Mouse (Mus musculus) urinary bladder, postnatal 14 days (tissue): ENCODE results near the gene Gnb1.
"Not testable (repeated sequence)": the region's sequence is repeated elsewhere in the genome, so short reads cannot be mapped to it uniquely, and the experiment has no call there.

ENCODE experiments used
- DNase-seq: peaks from one replicate; pipeline ENCODE4 v3.0.0; 2021; ENCODE audit warnings: low spot score

The Gnb1 gene

DNA sequence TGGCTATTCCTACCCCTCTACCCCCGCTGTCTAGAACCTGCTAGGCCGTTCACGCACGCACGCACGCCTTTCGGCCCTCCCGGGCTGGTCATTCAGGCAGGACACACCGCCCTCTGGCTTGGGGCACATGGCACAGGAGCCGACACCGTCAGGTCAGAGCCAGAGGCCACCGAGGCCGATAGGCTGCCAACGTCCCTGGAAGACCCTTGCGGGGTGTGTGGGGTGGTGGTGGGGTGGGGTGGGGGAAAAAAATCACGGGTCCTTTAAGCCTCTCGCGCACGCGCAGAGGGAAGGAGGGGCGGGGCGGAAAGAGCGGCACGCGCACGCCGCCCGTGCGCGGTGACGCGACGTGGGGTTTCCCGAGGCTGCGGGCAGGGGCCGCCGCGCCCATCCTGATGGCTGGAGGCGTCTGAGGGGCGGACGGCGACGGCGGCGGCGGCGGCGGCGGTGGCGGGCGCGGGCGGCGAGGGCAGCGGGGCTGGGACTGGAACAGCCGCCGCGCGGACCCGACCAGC, at the start of gene Gnb1:
Gene Gnb1, plus strand, starts transcription at position 372 of the 515 bp plus-strand sequence.
- DNase-seq = peak; percentile 96

DNA sequence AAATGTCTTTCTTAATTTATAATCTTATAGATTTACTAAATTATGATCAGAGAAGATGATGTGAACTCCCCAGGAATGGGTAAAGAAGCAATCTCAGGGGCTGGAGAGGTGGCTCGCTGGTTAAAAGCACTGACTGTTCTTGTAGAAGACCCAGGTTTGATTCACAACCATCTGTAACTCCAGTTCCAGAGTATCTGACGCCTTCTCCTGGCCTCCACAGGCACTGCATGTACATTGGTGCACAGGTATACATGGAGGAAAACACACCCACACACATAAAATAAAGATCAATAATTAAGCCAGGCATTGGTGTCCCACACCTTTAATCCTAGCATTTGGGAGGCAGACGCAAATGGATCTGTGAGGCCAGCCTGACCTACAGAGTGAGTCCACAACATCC, 48.4 kb upstream of the Gnb1 start:
- no peak for DNase-seq

DNA sequence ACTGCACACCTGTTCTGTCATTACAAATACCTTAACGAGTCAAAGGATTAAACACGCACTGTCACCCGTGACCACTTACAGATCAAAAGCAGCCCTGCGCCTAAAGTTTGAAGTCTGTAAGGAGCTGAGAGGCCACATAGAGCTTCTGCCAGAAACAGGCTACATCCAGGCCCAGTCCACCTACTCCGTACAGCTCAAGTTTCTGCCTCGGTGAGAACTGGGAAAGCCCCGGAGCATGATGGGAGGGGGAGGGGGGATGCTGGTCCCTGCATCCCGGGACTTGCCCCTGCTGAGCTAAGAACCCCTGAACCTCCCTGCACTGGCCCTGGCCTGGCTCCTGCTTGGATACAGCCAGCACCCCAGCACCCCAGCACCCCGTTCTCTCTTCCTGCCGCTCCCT, 39.6 kb upstream of the Gnb1 start:
- DNase-seq = no peak

DNA sequence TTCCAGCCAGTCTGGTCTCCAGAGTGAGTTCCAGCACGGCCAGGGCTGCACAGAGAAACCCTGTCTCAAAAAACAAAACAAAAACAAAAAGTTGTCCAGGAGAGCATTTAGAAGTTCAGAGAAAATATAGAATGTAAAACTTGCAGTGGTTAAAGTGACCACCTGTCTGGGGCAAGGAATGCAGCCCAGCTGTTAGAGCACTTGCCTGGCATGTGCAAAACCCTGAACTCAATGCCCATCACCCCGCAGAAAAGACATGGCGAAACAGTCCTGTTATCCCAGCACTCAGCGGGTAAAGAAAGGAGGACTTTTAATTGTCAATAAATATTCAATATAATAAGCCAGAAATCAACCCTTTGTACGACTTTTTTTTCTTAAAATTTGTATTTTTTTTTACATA, 32.6 kb upstream of the Gnb1 start:
- DNase-seq = no peak

DNA sequence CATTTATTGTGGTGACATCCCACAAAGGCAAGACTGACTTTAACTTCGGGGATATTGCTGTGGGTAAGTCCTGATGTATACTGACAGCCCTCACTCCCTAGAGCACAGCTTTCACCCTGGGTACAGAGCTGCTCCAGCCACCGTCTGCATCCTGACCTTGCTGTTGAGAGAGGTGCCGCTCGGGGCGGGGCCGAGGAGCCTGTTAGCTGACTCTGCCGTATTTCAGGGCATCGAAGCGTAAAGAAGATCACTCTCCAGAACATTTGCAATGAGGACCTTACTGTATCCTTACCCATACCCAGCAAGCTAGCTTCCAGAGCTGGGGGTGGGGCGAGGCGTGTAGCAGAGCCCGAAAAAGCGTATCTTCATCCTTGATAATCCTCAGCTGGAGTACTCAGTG, 28.1 kb upstream of the Gnb1 start:
- no peak for DNase-seq

DNA sequence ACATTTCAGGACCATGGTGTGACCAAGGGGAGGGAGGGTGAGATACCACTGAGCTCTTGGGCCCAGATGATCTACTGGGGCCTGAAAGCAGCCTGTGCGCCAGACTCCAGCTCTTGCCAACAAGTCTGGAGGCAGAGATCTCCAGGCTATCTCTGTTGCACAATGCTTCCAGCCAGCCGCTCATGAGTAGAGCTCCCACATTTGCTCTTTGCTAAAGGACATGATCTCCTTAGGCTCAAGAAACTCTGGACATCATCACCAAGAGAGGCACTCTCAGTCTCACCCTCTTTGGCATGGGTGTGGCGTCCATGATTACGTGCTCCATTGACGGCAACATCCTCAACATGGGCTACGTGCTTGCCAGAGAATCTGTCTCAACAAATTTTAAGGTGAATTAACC, 27.6 kb upstream of the Gnb1 start:
- no peak for DNase-seq

DNA sequence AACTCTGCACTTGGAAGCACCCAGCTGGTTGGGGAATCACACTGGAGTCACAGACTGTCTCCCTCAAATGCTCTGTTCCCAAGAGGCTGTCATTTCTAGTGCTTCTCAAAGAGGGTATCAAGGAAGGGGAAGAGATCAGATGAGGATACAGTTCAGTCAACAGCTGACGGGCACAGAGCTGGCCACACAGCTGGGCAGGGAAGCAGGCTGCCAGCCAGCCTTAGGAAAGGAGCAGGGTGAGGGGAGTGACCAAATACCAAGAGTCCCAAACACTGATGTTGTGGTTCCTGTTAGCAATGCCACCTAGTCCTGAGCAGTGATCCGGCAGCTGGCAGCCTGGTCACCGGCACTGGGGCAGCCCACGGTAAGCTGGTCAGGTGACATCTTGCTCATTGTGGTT, 27.1 kb upstream of the Gnb1 start:
- no peak for DNase-seq

DNA sequence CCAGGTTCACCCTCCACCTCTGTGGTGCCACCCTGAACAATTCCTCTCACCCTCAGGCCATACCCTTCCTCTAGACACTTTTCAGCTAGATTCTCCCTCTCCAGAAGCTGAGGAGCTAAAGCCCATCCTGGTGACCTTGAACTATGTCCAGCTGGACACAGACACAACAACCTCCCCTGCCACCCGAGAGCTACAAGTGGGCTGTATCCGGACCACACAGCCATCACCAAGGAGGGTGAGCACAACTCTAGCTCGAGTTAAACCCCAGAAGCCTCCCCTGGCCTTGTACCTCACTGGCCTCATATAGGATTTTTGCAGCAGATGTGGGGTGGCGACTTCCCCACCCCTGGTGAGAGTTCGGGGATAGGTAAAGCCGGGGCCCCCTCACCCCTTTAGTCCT, 25.6 kb upstream of the Gnb1 start:
- no peak for DNase-seq

DNA sequence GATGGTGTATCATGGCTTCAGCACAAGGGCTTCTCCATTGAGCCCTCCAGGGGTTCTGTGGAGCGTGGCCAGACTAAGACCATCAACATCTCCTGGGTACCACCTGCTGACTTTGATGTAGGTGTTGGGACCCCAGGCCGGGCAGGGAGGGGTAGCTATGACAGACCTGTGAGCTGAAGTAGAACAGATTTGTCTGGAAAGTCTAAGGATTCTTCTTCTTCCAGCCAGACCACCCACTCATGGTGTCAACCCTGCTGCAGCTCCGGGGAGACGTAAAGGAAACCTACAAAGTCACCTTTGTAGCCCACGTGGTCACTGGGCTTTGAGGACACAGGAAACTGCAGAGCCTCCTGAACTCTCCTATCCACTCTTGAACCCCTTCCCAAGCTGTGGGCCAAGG, 25.1 kb upstream of the Gnb1 start:
- no peak for DNase-seq

DNA sequence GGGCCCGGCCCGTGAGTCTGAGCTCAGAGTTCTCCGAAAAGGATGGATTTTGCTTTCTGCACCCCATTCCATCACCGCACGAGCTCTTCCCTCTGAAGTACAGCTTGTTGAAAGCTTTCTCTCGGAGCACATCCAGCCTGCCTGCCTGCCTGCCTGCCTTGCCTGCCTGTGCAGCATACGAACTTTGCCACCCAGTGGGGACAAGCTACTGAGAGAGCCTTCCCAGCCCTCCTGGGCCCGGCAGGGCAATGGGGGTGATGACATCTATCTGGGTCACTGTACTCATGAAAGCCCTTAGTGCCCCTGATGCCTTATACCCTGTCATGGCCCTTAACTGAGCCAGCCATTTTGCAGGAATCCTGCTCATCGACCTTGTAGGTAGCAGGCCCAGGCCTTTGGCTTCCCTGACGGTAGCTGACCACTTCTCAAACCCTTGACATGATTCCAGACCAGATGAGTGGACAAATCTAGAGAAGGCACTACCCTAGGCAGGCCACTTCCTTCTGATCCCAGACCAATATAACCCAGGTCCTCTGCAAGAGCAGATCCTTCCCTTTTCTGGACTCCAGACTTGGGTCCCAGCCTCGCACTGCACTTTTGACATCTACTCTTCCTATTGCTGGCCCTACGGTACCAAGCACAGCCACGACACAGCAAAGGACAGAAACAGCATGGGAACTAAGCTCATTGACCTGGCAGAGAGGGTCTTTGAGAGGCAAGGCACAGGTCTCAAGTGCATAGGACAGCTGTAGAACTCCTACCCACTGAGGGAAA, 23.7 kb upstream of the Gnb1 start:
- no peak for DNase-seq

DNA sequence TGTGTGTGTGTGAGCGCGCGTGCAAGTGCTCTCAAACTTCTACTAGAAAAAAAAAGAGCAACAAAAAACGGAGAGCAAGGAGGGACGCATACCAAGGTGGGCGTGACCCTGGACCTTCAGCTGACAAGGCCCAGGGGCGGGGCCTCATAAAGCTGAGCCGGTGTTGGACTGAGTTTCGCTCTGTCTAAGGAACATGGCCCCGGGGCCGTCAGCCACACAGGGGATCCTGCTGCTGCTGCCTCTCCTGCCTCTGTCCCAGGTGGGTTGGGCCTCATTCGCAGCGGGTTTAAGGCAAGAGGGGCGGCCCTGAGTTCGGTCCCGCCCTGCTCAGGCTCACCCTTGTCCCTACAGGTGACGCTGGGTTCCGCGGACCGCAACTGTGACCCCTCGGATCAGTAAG, 22.2 kb upstream of the Gnb1 start, which contains the start of gene Tmem52:
Gene Tmem52, plus strand, starts transcription at position 163 of the 400 bp plus-strand sequence.
- peak; percentile 68 for DNase-seq

DNA sequence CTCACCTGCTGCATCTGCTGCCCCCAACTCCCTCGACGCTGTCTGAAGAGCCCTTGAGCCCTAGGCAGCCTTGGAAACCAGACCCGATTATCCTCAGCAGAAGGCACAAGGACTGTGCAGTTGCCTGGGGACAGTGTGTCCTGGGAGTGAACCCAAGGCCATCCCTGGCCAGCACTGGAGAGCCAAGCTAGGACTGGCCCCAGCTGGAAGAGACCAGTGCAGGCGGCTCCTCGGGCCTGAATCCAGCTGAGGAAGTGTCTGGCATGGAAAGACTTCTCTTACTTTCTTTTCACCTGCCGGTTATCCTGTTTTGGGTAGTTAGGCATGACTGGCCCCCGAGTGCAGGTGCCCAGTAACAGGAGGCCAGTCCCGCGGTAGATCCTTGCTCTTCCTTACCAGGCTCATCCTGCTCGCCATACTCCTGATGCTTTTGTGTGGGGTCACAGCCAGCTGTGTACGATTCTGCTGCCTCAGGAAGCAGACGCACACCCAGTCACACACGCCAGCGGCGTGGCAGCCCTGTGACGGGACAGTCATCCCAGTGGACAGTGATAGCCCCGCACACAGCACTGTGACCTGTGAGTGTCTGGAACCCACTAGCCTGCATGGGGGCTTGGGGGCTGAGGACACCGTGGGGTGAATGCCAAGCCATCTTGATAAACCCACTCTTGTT, 21.4 kb upstream of the Gnb1 start:
- DNase-seq = no peak

DNA sequence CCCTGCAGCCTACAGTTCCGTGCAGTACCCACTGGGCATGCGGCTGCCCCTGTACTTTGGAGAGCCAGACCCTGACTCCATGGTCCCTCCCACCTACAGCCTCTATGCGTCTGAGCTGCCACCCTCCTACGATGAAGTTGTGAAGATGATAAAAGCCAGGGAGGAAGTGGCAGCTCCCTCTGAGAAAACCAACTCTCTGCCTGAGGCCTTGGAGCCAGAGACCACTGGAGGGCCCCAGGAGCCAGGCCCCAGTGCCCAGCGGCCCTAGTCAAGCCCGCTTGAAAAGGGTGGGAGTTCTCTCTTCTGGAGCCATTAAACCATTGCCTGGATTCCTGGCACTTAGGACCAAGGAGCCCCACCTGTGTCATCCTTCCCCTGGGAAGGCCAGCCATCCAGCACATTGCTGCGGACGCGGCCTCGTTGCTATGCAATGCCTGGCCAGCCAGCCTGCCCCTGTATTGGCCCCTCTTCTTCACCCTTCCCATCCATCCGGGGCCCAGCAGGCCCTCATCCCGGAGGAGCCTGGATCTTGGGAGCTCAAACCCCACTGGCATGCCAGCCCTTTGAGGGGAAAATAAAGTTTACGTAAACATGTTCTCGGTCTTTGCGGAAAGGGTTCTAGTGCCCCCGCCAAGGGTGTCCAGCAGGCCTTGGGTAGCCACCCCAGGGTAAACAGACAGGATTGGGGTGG, 20.8 kb upstream of the Gnb1 start:
- DNase-seq = no peak

DNA sequence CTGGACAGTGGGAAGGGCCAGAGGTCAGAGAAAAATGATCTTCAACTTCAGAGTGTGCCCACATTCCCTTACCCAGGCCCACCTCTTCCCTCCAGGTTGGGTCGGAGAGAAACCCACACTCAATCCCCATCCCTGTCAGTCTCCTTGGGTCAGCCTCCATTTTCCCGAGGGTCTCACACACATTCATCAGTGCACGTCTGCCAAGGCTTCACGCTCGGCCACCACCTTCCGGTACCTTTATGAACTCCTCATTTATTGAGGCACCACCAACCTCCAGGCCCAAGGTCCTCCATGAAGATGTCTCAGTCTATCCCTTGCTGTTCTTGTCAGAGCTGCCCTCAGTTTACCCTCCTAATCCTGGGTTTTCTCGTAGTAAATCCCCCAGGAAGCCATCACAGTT, 20.2 kb upstream of the Gnb1 start:
- no peak for DNase-seq

DNA sequence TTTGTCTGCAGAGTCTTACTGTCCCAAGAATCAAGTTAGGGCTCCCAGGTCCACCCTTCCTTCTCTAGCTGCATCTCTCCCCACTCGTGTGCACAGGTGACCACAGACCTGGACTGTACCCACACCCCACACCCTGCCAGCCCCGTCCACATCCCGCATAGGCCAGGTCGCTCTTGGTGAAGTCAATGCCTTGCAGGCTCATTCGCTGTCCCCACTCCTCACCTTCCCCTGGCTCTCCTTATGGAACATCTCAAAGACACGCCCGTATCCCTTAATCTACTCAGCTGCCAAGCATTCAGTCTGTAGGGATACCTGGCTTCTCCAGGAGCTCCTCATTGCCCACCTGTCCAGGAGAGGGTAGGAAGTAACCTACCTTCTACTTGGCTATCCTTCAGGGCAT, 19.8 kb upstream of the Gnb1 start:
- no peak for DNase-seq

DNA sequence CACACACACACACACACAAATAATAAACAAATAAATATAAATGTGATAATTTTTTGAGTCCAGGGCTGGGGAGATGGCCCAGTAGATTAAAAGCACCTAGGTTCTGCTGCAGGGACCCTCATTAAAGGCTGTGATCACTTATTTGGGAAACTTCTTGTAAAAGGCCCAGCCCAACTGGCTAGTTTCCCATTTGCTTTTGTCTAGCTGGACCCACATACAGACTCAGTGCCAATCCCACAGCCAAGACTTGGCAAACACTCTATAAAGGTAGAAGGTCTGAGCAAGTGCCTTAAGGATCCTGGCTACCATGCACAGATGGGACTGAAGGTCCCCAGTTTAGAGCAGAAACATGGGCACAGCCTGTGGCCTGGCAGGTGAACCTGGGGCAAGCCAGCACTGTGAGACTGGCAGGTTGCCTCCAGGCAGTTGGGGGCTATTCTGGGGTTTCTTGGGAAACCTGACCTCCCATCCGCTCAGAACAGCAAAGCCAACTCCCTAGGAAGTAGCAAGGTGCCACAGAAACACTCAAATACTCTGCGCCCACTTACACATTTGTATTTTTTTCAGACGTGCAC, 18.4 kb upstream of the Gnb1 start:
- DNase-seq = no peak

DNA sequence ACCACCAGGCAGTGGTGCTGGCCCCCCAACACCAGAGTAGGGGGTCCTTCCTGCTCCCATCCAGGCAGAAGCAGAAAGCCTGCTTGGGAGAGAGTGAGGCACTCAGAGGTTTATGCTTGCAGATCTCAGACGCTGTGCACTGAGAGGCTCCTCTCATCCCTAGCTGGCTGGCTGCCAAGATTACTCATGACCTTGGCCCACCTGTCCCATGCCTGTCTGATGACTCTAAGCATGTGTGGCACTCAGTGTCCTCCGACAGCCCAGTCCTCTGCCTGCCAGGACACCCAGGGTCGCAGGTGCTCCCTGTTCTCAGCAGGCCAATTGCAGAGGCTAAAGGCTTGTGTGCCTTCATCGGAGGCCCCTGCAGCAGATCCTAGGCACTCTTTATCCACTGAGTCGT, 17.8 kb upstream of the Gnb1 start:
- DNase-seq = peak; percentile 52

DNA sequence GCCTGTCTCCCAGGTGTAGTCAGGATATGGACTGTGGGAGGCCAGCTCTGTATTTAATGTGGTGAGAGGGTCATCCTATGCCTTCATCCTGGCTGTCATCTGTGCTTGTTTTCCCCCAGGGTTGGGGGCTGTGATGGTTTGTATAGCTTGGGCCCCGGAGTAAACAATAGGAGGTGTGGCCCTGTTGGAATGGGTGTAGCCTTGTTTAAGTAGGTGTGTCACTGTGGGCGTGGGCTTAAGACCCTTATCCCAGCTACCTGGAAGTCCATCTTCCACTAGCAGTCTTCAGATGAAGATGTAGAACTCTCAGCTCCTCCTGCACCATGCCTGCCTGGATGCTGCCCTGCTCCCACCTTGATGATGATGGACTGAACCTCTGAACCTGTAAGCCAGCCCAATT, 17.4 kb upstream of the Gnb1 start:
- not testable (repeated sequence) for DNase-seq

DNA sequence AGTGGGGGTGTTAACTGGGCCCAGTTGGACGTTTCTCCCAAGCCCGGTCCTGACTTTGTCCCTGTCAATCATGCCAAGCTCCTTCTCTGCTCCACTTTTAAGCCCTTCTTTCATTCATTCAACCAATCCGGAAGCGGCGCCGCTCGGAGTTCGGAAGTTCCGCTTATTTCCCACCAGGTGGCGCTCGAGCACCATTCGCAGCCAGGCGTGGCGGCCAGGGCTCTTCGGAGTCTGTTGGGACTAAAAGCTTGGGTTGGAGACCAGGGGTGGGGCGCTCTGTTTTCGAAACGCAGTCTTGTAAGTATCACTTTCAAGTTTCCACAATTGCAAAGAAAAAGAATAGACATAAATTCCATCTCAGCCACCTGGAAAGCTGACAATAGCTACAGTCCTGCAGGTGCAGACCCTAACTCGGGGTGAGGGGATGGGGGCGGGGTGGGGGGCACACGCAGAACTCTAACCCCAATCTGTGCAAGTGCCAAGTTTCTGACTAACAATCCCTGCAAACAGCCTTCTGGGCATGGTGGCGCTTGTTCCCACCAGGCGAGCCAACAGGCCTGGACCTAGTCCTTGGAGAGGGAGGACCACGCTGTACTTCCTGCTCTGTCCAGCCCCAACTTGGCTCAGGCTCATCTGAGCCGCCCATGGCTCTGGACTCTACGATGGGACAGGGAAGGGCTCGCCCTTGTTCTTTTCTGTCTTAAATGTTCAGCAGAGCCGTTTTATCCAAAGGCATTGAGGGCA, 9.6 kb upstream of the Gnb1 start:
- peak; percentile 82 for DNase-seq

DNA sequence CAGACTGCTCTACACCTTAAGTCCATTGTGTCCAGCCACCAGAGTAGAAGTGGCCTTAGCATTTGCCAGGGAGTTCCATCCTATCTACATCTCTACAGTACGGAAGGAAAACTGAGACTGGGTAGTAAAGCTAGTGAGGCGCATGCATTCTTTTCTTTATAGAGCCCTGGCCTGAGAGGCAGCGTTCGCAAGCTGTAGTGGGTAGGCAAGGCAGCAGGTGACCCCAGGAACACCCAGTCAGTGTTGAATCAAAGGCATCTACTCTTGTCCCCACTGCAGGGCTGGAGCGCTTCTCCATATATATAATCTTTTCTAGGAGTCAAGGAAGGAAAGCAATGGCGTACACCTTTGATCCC, 9.1 kb upstream of the Gnb1 start:
- DNase-seq = no peak

DNA sequence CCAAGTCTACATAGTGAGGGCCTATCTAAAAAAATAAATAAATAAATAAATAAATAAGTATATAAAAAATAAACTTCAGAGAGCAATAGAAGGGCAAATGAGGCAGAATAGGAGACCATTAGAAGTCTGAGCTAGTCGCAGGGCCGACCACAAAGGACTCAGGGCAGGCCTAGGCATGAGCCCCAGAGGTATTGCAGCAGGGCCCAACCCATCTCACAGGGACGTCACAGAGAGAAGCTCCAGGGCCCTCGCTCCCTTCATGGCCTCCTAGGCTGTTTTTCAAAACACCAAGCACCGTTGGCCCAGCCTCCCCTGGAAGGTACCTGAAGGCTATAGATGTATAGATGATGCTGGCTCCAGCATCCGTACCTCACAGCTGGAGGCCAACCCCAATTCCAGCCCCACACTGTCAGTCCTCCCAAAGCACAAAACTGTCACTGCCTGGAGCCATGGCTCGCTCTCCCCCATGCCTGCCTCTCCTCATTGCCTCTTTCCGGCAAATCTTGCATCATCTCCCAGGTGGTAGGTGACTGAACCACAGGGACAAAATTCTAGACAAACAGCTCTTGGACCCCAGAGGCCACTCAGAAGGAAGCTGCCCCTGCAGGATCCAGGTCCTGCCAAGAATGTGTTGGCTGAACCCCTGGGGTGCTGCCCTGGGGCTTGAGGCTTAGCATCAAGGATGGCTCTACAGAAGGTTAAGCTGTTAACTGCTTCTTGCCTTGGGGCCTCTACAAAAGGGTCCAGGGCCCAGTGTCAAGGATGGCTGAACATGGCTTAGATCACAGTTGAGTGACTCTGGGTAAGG, 8.2 kb upstream of the Gnb1 start:
- peak; percentile 57 for DNase-seq
